Mouse (Mus musculus): ENCODE measurements around the gene Nsun2. TPM values are rescaled to one million over a fixed set of nuclear protein-coding genes. Genes with fewer than 3 reads are reported as not detected.
"Not testable (repeated sequence)": the region's sequence is repeated elsewhere in the genome, so short reads cannot be mapped to it uniquely, and the experiment has no call there.

Nsun2 gene
- polyA plus RNA-seq, 1 experiment from 2014 or later, result 110 TPM

- Histone ChIP-seq H3K4me3 (ENCODE audit: low read depth, low read length) (no peak overlapping the region), H3K27me3 (ENCODE audit: control insufficient read depth, insufficient read depth, low read length) (no peaks in the 10 kb centered on the region), H3K27ac (ENCODE audit: low read length) (no peak overlapping the region), H3K9me3 (ENCODE audit: control insufficient read depth, low read depth, low read length) (no peaks in the 10 kb centered on the region), H3K4me2 (replicated peaks; ENCODE audit: low read depth, low read length) (no peak overlapping the region), H3K36me3 (ENCODE audit: control insufficient read depth, insufficient read depth, low read length) (peaks cover 93% of the 10 kb centered on the region), H3K4me1 (ENCODE audit: control insufficient read depth, insufficient read depth, low read length) (no peaks in the 10 kb centered on the region), H3K9ac (replicated peaks; ENCODE audit: low read depth, low read length) (no peak overlapping the region)
- ATAC-seq (ENCODE audit: insufficient number of reproducible peaks, insufficient read depth, low FRiP score, low read depth), result no peak
- WGBS, result 91% methylated on average over 3 of the region's 3 CpGs
Observed at GRCm38 (mm10) chr13:69631111-69631510, 97.6 kb downstream of the Nsun2 start.

- no peak overlapping the region for H3K27ac ChIP-seq (ENCODE audit: low read length)
- H3K4me2 ChIP-seq (replicated peaks; ENCODE audit: low read depth, low read length), result no peak overlapping the region
- no peak overlapping the region for H3K9ac ChIP-seq (replicated peaks; ENCODE audit: low read depth, low read length)
- H3K9me3 ChIP-seq (ENCODE audit: control insufficient read depth, low read depth, low read length), result no peaks in the 10 kb centered on the region
- no peaks in the 10 kb centered on the region for H3K27me3 ChIP-seq (ENCODE audit: control insufficient read depth, insufficient read depth, low read length)
- ATAC-seq (ENCODE audit: insufficient number of reproducible peaks, insufficient read depth, low FRiP score, low read depth), result no peak
- no peaks in the 10 kb centered on the region for H3K4me1 ChIP-seq (ENCODE audit: control insufficient read depth, insufficient read depth, low read length)
- peaks cover 89% of the 10 kb centered on the region for H3K36me3 ChIP-seq (ENCODE audit: control insufficient read depth, insufficient read depth, low read length)
- 85% methylated on average over 4 of the region's 4 CpGs for WGBS
- no peak overlapping the region for H3K4me3 ChIP-seq (ENCODE audit: low read depth, low read length)
Observed at GRCm38 (mm10) chr13:69631659-69632058, 98.1 kb downstream of the Nsun2 start.

- no peak for ATAC-seq (ENCODE audit: insufficient number of reproducible peaks, insufficient read depth, low FRiP score, low read depth)
- H3K27ac ChIP-seq (ENCODE audit: low read length), result no peak overlapping the region
- H3K9me3 ChIP-seq (ENCODE audit: control insufficient read depth, low read depth, low read length), result no peaks in the 10 kb centered on the region
- H3K4me1 ChIP-seq (ENCODE audit: control insufficient read depth, insufficient read depth, low read length), result no peaks in the 10 kb centered on the region
- no peak overlapping the region for H3K4me3 ChIP-seq (ENCODE audit: low read depth, low read length)
- peaks cover 74% of the 10 kb centered on the region for H3K36me3 ChIP-seq (ENCODE audit: control insufficient read depth, insufficient read depth, low read length)
- H3K9ac ChIP-seq (replicated peaks; ENCODE audit: low read depth, low read length), result no peak overlapping the region
- H3K4me2 ChIP-seq (replicated peaks; ENCODE audit: low read depth, low read length), result no peak overlapping the region
- WGBS, result 93% methylated on average over 9 of the region's 9 CpGs
- no peaks in the 10 kb centered on the region for H3K27me3 ChIP-seq (ENCODE audit: control insufficient read depth, insufficient read depth, low read length)
Observed at GRCm38 (mm10) chr13:69633551-69633950, 100.0 kb downstream of the Nsun2 start.

- WGBS, result 95% methylated on average over 2 of the region's 2 CpGs
- Histone ChIP-seq H3K27me3 (ENCODE audit: control insufficient read depth, insufficient read depth, low read length) (no peaks in the 10 kb centered on the region), H3K9me3 (ENCODE audit: control insufficient read depth, low read depth, low read length) (no peaks in the 10 kb centered on the region), H3K4me1 (ENCODE audit: control insufficient read depth, insufficient read depth, low read length) (no peaks in the 10 kb centered on the region), H3K9ac (replicated peaks; ENCODE audit: low read depth, low read length) (no peak overlapping the region), H3K36me3 (ENCODE audit: control insufficient read depth, insufficient read depth, low read length) (peaks cover 72% of the 10 kb centered on the region), H3K4me2 (replicated peaks; ENCODE audit: low read depth, low read length) (no peak overlapping the region), H3K4me3 (ENCODE audit: low read depth, low read length) (no peak overlapping the region), H3K27ac (ENCODE audit: low read length) (no peak overlapping the region)
- no peak for ATAC-seq (ENCODE audit: insufficient number of reproducible peaks, insufficient read depth, low FRiP score, low read depth)
Observed at GRCm38 (mm10) chr13:69633988-69634387, 100.4 kb downstream of the Nsun2 start.

GRCm38 (mm10) chr13:69635836-69636235 is 102.3 kb downstream of the Nsun2 start:
- H3K9ac ChIP-seq (replicated peaks; ENCODE audit: low read depth, low read length); H3K4me1 ChIP-seq (ENCODE audit: control insufficient read depth, insufficient read depth, low read length); H3K27ac ChIP-seq (ENCODE audit: low read length); H3K4me2 ChIP-seq (replicated peaks; ENCODE audit: low read depth, low read length); H3K4me3 ChIP-seq (ENCODE audit: low read depth, low read length); ATAC-seq (ENCODE audit: insufficient number of reproducible peaks, insufficient read depth, low FRiP score, low read depth); H3K27me3 ChIP-seq (ENCODE audit: control insufficient read depth, insufficient read depth, low read length); H3K9me3 ChIP-seq (ENCODE audit: control insufficient read depth, low read depth, low read length): not testable (repeated sequence)
- H3K36me3 ChIP-seq (ENCODE audit: control insufficient read depth, insufficient read depth, low read length), result peaks cover 54% of the 10 kb centered on the region
- 97% methylated on average over 7 of the region's 7 CpGs for WGBS

GRCm38 (mm10) chr13:69636375-69636774 is 102.8 kb downstream of the Nsun2 start:
- Histone ChIP-seq H3K36me3 (ENCODE audit: control insufficient read depth, insufficient read depth, low read length) (peaks cover 48% of the 10 kb centered on the region), H3K4me1 (ENCODE audit: control insufficient read depth, insufficient read depth, low read length) (no peaks in the 10 kb centered on the region), H3K9me3 (ENCODE audit: control insufficient read depth, low read depth, low read length) (no peaks in the 10 kb centered on the region), H3K4me2 (replicated peaks; ENCODE audit: low read depth, low read length) (no peak overlapping the region), H3K27me3 (ENCODE audit: control insufficient read depth, insufficient read depth, low read length) (no peaks in the 10 kb centered on the region), H3K27ac (ENCODE audit: low read length) (no peak overlapping the region), H3K9ac (replicated peaks; ENCODE audit: low read depth, low read length) (no peak overlapping the region), H3K4me3 (ENCODE audit: low read depth, low read length) (no peak overlapping the region)
- no peak for ATAC-seq (ENCODE audit: insufficient number of reproducible peaks, insufficient read depth, low FRiP score, low read depth)
- 74% methylated on average over 3 of the region's 3 CpGs for WGBS

GRCm38 (mm10) chr13:69636816-69637215 is 103.3 kb downstream of the Nsun2 start:
- H3K9ac ChIP-seq (replicated peaks; ENCODE audit: low read depth, low read length), result no peak overlapping the region
- no peak overlapping the region for H3K4me3 ChIP-seq (ENCODE audit: low read depth, low read length)
- no peaks in the 10 kb centered on the region for H3K27me3 ChIP-seq (ENCODE audit: control insufficient read depth, insufficient read depth, low read length)
- H3K27ac ChIP-seq (ENCODE audit: low read length), result no peak overlapping the region
- H3K4me1 ChIP-seq (ENCODE audit: control insufficient read depth, insufficient read depth, low read length), result no peaks in the 10 kb centered on the region
- H3K4me2 ChIP-seq (replicated peaks; ENCODE audit: low read depth, low read length), result no peak overlapping the region
- WGBS, result 79% methylated on average over 6 of the region's 6 CpGs
- no peaks in the 10 kb centered on the region for H3K9me3 ChIP-seq (ENCODE audit: control insufficient read depth, low read depth, low read length)
- no peak for ATAC-seq (ENCODE audit: insufficient number of reproducible peaks, insufficient read depth, low FRiP score, low read depth)
- H3K36me3 ChIP-seq (ENCODE audit: control insufficient read depth, insufficient read depth, low read length), result peaks cover 44% of the 10 kb centered on the region

GRCm38 (mm10) chr13:69637657-69638056 is 104.1 kb downstream of the Nsun2 start:
- Histone ChIP-seq H3K4me2 (replicated peaks; ENCODE audit: low read depth, low read length) (no peak overlapping the region), H3K27ac (ENCODE audit: low read length) (no peak overlapping the region), H3K9ac (replicated peaks; ENCODE audit: low read depth, low read length) (no peak overlapping the region), H3K4me1 (ENCODE audit: control insufficient read depth, insufficient read depth, low read length) (no peaks in the 10 kb centered on the region), H3K27me3 (ENCODE audit: control insufficient read depth, insufficient read depth, low read length) (no peaks in the 10 kb centered on the region), H3K4me3 (ENCODE audit: low read depth, low read length) (no peak overlapping the region), H3K36me3 (ENCODE audit: control insufficient read depth, insufficient read depth, low read length) (peaks cover 36% of the 10 kb centered on the region), H3K9me3 (ENCODE audit: control insufficient read depth, low read depth, low read length) (no peaks in the 10 kb centered on the region)
- no peak for ATAC-seq (ENCODE audit: insufficient number of reproducible peaks, insufficient read depth, low FRiP score, low read depth)
- WGBS, result 82% methylated on average over 9 of the region's 9 CpGs

- no peak for ATAC-seq (ENCODE audit: insufficient number of reproducible peaks, insufficient read depth, low FRiP score, low read depth)
- peaks cover 32% of the 10 kb centered on the region for H3K36me3 ChIP-seq (ENCODE audit: control insufficient read depth, insufficient read depth, low read length)
- H3K9me3 ChIP-seq (ENCODE audit: control insufficient read depth, low read depth, low read length), result no peaks in the 10 kb centered on the region
Observed at GRCm38 (mm10) chr13:69638108-69638626, 104.6 kb downstream of the Nsun2 start.

More at GRCm38 (mm10) chr13:69638108-69638626, 104.6 kb downstream of the Nsun2 start:
- no peak overlapping the region for H3K4me3 ChIP-seq (ENCODE audit: low read depth, low read length)
- H3K27me3 ChIP-seq (ENCODE audit: control insufficient read depth, insufficient read depth, low read length), result no peaks in the 10 kb centered on the region
- H3K4me2 ChIP-seq (replicated peaks; ENCODE audit: low read depth, low read length), result no peak overlapping the region
- no peak overlapping the region for H3K27ac ChIP-seq (ENCODE audit: low read length)
- H3K4me1 ChIP-seq (ENCODE audit: control insufficient read depth, insufficient read depth, low read length), result no peaks in the 10 kb centered on the region
- H3K9ac ChIP-seq (replicated peaks; ENCODE audit: low read depth, low read length), result no peak overlapping the region
- 80% methylated on average over 6 of the region's 6 CpGs for WGBS
